Mouse (Mus musculus) gastrocnemius, adult 8-10 months (tissue): Measurements from ENCODE around the gene Wasl. TPM values are rescaled to one million over a fixed set of nuclear protein-coding genes. Genes with fewer than 3 reads are reported as not detected.
A peak's percentile ranks its signal among the peaks of the same experiment; 100 is the strongest.

Experiments
- DNase-seq, 2 experiments: peaks; one replicate each; pipeline ENCODE4 v3.0.0; 2022; ENCODE audit warnings: low spot score in 2 of 2
- total RNA-seq, 4 experiments: library from RNA; stranded (reverse); gene quantifications; 2 replicates each; pipeline ENCODE4 v1.2.4; 2022

Wasl gene
- total RNA-seq, 4 experiments from 2014 or later: 11.5 to 15.7 (median 15.4) TPM

GRCm38 (mm10) chr6:24605631-24606030, 59.2 kb downstream of the Wasl start:
- no peak for DNase-seq

- no peak for DNase-seq
These were observed 60.5 kb downstream of the Wasl start for GRCm38 (mm10) chr6:24604289-24604688.

- DNase-seq: no peak
These were observed 61.8 kb downstream of the Wasl start for GRCm38 (mm10) chr6:24602993-24603392.

- DNase-seq: no peak
These were observed 62.5 kb downstream of the Wasl start for GRCm38 (mm10) chr6:24602351-24602750.

- DNase-seq: peak in 1 of 2 experiments; percentile 38
These were observed 63.1 kb downstream of the Wasl start for GRCm38 (mm10) chr6:24601668-24602067.

GRCm38 (mm10) chr6:24600726-24601125, 64.1 kb downstream of the Wasl start:
- DNase-seq: no peak

GRCm38 (mm10) chr6:24600134-24600533, 64.7 kb downstream of the Wasl start:
- DNase-seq: no peak

- no peak for DNase-seq
These were observed 65.2 kb downstream of the Wasl start for GRCm38 (mm10) chr6:24599639-24600038.

GRCm38 (mm10) chr6:24599179-24599578, 65.6 kb downstream of the Wasl start:
- no peak for DNase-seq

GRCm38 (mm10) chr6:24597500-24597899, 67.3 kb downstream of the Wasl start, which contains the start of gene Lmod2:
Gene Lmod2 (plus strand): TSS chr6:24597762.
- peak in 1 of 2 experiments; percentile 35 for DNase-seq

GRCm38 (mm10) chr6:24591525-24592218, 73.1 kb downstream of the Wasl start:
- no peak for DNase-seq

- no peak for DNase-seq
These were observed 74.5 kb downstream of the Wasl start for GRCm38 (mm10) chr6:24590282-24590681.

- peak; percentile 57 to 66 for DNase-seq
These were observed 77.9 kb downstream of the Wasl start for GRCm38 (mm10) chr6:24586885-24587284.

GRCm38 (mm10) chr6:24585431-24586310, 79.1 kb downstream of the Wasl start:
- DNase-seq: no peak

GRCm38 (mm10) chr6:24583456-24583855, 81.4 kb downstream of the Wasl start:
- peak; percentile 30 to 44 for DNase-seq

GRCm38 (mm10) chr6:24573319-24573718, 91.5 kb downstream of the Wasl start:
- no peak for DNase-seq

GRCm38 (mm10) chr6:24572431-24572830, 92.4 kb downstream of the Wasl start:
- no peak for DNase-seq

GRCm38 (mm10) chr6:24571126-24571525, 93.7 kb downstream of the Wasl start:
- DNase-seq: no peak

GRCm38 (mm10) chr6:24570278-24570677, 94.5 kb downstream of the Wasl start:
- DNase-seq: no peak

GRCm38 (mm10) chr6:24569711-24570110, 95.1 kb downstream of the Wasl start:
- no peak for DNase-seq

GRCm38 (mm10) chr6:24568963-24569362, 95.8 kb downstream of the Wasl start:
- no peak for DNase-seq

- no peak for DNase-seq
These were observed 99.9 kb downstream of the Wasl start for GRCm38 (mm10) chr6:24564886-24565285.
